Mouse (Mus musculus) embryonic facial prominence, embryonic 15.5 days (tissue): ENCODE measurements at regions not wholly inside any gene's neighbourhood (a gene's known extent, or its start where the extent isn't known, plus 50 kb on each side); places are given as distances from the start of the nearest gene placed in this dataset.
A peak's percentile ranks its signal among the peaks of the same experiment; 100 is the strongest.
"Not testable (repeated sequence)": the region's sequence is repeated elsewhere in the genome, so short reads cannot be mapped to it uniquely, and the experiment has no call there.

Experiments
- ATAC-seq: fragments of 200-750 bp; cut with Nextera tagmentation; 2 replicates; pipeline ENCODE4 v1.8.0; 2017; ENCODE audit warnings: low read depth, moderate TSS enrichment; ENCODE audit not compliant: insufficient number of reproducible peaks, low FRiP score, low TSS enrichment
- H3K27ac ChIP-seq: fragments of 300-500 bp; sonication (generic); replicated peaks from 2 replicates; pipeline ENCODE4 v1.5.1; 2015; ENCODE audit warnings: mild to moderate bottlenecking, inconsistent platforms
- H3K27me3 ChIP-seq: fragments of 300-500 bp; sonication (generic); 2 replicates; pipeline ENCODE4 v1.6.1; 2015; ENCODE audit warnings: inconsistent platforms
- H3K36me3 ChIP-seq: fragments of 300-500 bp; sonication (generic); 2 replicates; pipeline ENCODE4 v1.6.1; 2015; ENCODE audit warnings: mild to moderate bottlenecking, inconsistent platforms
- H3K4me1 ChIP-seq: fragments of 300-500 bp; sonication (generic); 2 replicates; pipeline ENCODE4 v1.6.1; 2015; ENCODE audit warnings: inconsistent platforms
- H3K4me2 ChIP-seq: fragments of 300-500 bp; sonication (generic); replicated peaks from 2 replicates; pipeline ENCODE4 v1.6.1; 2015; ENCODE audit warnings: mild to moderate bottlenecking, inconsistent platforms
- H3K4me3 ChIP-seq: fragments of 300-500 bp; sonication (generic); replicated peaks from 2 replicates; pipeline ENCODE4 v1.5.1; 2015; ENCODE audit warnings: mild to moderate bottlenecking, inconsistent platforms
- H3K9ac ChIP-seq: fragments of 300-500 bp; sonication (generic); 2 replicates; pipeline ENCODE4 v1.6.1; 2015; ENCODE audit warnings: inconsistent platforms
- H3K9me3 ChIP-seq: fragments of 300-500 bp; sonication (generic); replicated peaks from 2 replicates; pipeline ENCODE4 v1.6.1; 2016; ENCODE audit warnings: inconsistent platforms
- WGBS: fragments of 180-500 bp; shearing (Covaris S2); methylation state at CpG from one replicate; pipeline ENCODE4 v1.1.7; 2015; 5-methylcytosine and 5-hydroxymethylcytosine counted together

GRCm38 (mm10) chr13:57044455-57044854 is 148.7 kb upstream of the Trpc7 start:
- H3K4me1 ChIP-seq: peaks cover 3% of the 10 kb centered on the region; the same call in 1 of the 2 replicates
- H3K4me2 ChIP-seq: no peak overlapping the region
- no peaks in the 10 kb centered on the region for H3K9me3 ChIP-seq
- H3K27ac ChIP-seq: no peak overlapping the region
- no peaks in the 10 kb centered on the region for H3K27me3 ChIP-seq
- no peak for ATAC-seq
- H3K9ac ChIP-seq: no peak overlapping the region
- 76% methylated on average over 8 of the region's 8 CpGs for WGBS
- H3K36me3 ChIP-seq: no peaks in the 10 kb centered on the region
- no peak overlapping the region for H3K4me3 ChIP-seq

GRCm38 (mm10) chr13:57043316-57043974 is 147.7 kb upstream of the Trpc7 start:
- Histone ChIP-seq H3K4me2 (no peak overlapping the region), H3K9ac (no peak overlapping the region), H3K27ac (0 out of 2 replicates have a peak overlapping the region, but pooled peaks have one; percentile 19), H3K4me3 (no peak overlapping the region), H3K4me1 (peaks cover 3% of the 10 kb centered on the region; the same call in 1 of the 2 replicates), H3K9me3 (no peaks in the 10 kb centered on the region), H3K36me3 (no peaks in the 10 kb centered on the region), H3K27me3 (no peaks in the 10 kb centered on the region)
- 68% methylated on average over 15 of the region's 15 CpGs for WGBS
- ATAC-seq: no peak

GRCm38 (mm10) chr13:57042514-57042913 is 146.7 kb upstream of the Trpc7 start:
- Histone ChIP-seq H3K4me1 (peaks cover 3% of the 10 kb centered on the region; the same call in 1 of the 2 replicates), H3K9ac (no peak overlapping the region), H3K36me3 (no peaks in the 10 kb centered on the region), H3K9me3 (no peaks in the 10 kb centered on the region), H3K4me3 (no peak overlapping the region), H3K27ac (no peak overlapping the region), H3K27me3 (no peaks in the 10 kb centered on the region), H3K4me2 (no peak overlapping the region)
- no peak for ATAC-seq
- 77% methylated on average over 5 of the region's 5 CpGs for WGBS

GRCm38 (mm10) chr13:57032871-57033270 is 137.1 kb upstream of the Trpc7 start:
- no peak overlapping the region for H3K4me2 ChIP-seq
- ATAC-seq: no peak
- no peaks in the 10 kb centered on the region for H3K27me3 ChIP-seq
- H3K4me1 ChIP-seq: no peaks in the 10 kb centered on the region
- no peaks in the 10 kb centered on the region for H3K9me3 ChIP-seq
- no peak overlapping the region for H3K4me3 ChIP-seq
- H3K27ac ChIP-seq: no peak overlapping the region
- WGBS: 47% methylated on average over 4 of the region's 4 CpGs
- no peak overlapping the region for H3K9ac ChIP-seq
- no peaks in the 10 kb centered on the region for H3K36me3 ChIP-seq

GRCm38 (mm10) chr13:57017553-57018341 is 122.0 kb upstream of the Trpc7 start:
- Histone ChIP-seq H3K27me3 (no peaks in the 10 kb centered on the region), H3K27ac (no peak overlapping the region), H3K4me1 (peaks cover 8% of the 10 kb centered on the region), H3K9ac (no peak overlapping the region), H3K9me3 (no peaks in the 10 kb centered on the region), H3K4me2 (no peak overlapping the region), H3K36me3 (no peaks in the 10 kb centered on the region), H3K4me3 (no peak overlapping the region)
- ATAC-seq: no peak
- WGBS: 53% methylated on average over 11 of the region's 11 CpGs

GRCm38 (mm10) chr13:57016465-57017272 is 120.9 kb upstream of the Trpc7 start:
- WGBS: 41% methylated on average over 13 of the region's 13 CpGs
- ATAC-seq: no peak
- no peak overlapping the region for H3K4me3 ChIP-seq
- H3K27me3 ChIP-seq: no peaks in the 10 kb centered on the region
- H3K4me1 ChIP-seq: peaks cover 8% of the 10 kb centered on the region
- no peak overlapping the region for H3K4me2 ChIP-seq
- no peaks in the 10 kb centered on the region for H3K36me3 ChIP-seq
- H3K27ac ChIP-seq: no peak overlapping the region
- no peaks in the 10 kb centered on the region for H3K9me3 ChIP-seq
- no peak overlapping the region for H3K9ac ChIP-seq

GRCm38 (mm10) chr13:57007236-57007635 is 111.4 kb upstream of the Trpc7 start:
- not testable (repeated sequence) for H3K36me3 ChIP-seq, ATAC-seq, H3K4me1 ChIP-seq, H3K9me3 ChIP-seq, H3K27ac ChIP-seq, H3K9ac ChIP-seq, H3K4me3 ChIP-seq, H3K4me2 ChIP-seq, H3K27me3 ChIP-seq
- WGBS: 95% methylated on average over 8 of the region's 8 CpGs

GRCm38 (mm10) chr13:57003565-57004132 is 107.9 kb upstream of the Trpc7 start:
- no peaks in the 10 kb centered on the region for H3K4me1 ChIP-seq
- no peak for ATAC-seq
- H3K27ac ChIP-seq: no peak overlapping the region
- no peaks in the 10 kb centered on the region for H3K27me3 ChIP-seq
- no peaks in the 10 kb centered on the region for H3K36me3 ChIP-seq
- H3K4me3 ChIP-seq: no peak overlapping the region
- no peaks in the 10 kb centered on the region for H3K9me3 ChIP-seq
- H3K9ac ChIP-seq: no peak overlapping the region
- no peak overlapping the region for H3K4me2 ChIP-seq
- 19% methylated on average over 8 of the region's 8 CpGs for WGBS

- Histone ChIP-seq H3K27me3 (no peaks in the 10 kb centered on the region), H3K9ac (no peak overlapping the region), H3K27ac (no peak overlapping the region), H3K4me2 (no peak overlapping the region), H3K4me1 (no peaks in the 10 kb centered on the region), H3K36me3 (no peaks in the 10 kb centered on the region), H3K9me3 (no peaks in the 10 kb centered on the region), H3K4me3 (no peak overlapping the region)
- ATAC-seq: no peak
Measured at GRCm38 (mm10) chr13:56992022-56992421, 96.2 kb upstream of the Trpc7 start.

- WGBS: 86% methylated on average over 3 of the region's 3 CpGs
- Histone ChIP-seq H3K27me3 (no peaks in the 10 kb centered on the region), H3K4me3 (no peak overlapping the region), H3K9ac (no peak overlapping the region), H3K27ac (no peak overlapping the region), H3K4me2 (no peak overlapping the region), H3K36me3 (no peaks in the 10 kb centered on the region), H3K4me1 (no peaks in the 10 kb centered on the region), H3K9me3 (0 out of 2 replicates have a peak, but pooled peaks cover 4% of the 10 kb centered on the region)
- ATAC-seq: peak; percentile 24; the same call in 1 of the 2 replicates
Measured at GRCm38 (mm10) chr13:56974063-56974462, 78.3 kb upstream of the Trpc7 start.

- ATAC-seq: no peak
- Histone ChIP-seq H3K27ac (no peak overlapping the region), H3K4me1 (no peaks in the 10 kb centered on the region), H3K4me3 (no peak overlapping the region), H3K9me3 (no peaks in the 10 kb centered on the region), H3K9ac (no peak overlapping the region), H3K4me2 (no peak overlapping the region), H3K27me3 (no peaks in the 10 kb centered on the region), H3K36me3 (no peaks in the 10 kb centered on the region)
- WGBS: 49% methylated on average over 5 of the region's 5 CpGs
Measured at GRCm38 (mm10) chr13:56955358-56955757, 59.6 kb upstream of the Trpc7 start.
